Mouse (Mus musculus): ENCODE results near the gene Rfxap. TPM values are rescaled to one million over a fixed set of nuclear protein-coding genes. Genes with fewer than 3 reads are reported as not detected.

The Rfxap gene
- polyA plus RNA-seq, 1 experiment from 2014 or later: 54.1 TPM

GRCm38 (mm10) chr3:54759211-54759610 is 48.4 kb downstream of the Rfxap start:
- Histone ChIP-seq H3K9me3 (ENCODE audit: control insufficient read depth, low read length) (no peaks in the 10 kb centered on the region), H3K4me2 (replicated peaks) (no peak overlapping the region), H3K36me3 (replicated peaks; ENCODE audit: control insufficient read depth, insufficient read depth) (no peaks in the 10 kb centered on the region), H3K27ac (no peak overlapping the region), H3K4me1 (replicated peaks; ENCODE audit: control insufficient read depth, insufficient read depth, low read length) (peaks cover 13% of the 10 kb centered on the region), H3K4me3 (replicated peaks; ENCODE audit: low read length) (no peak overlapping the region), H3K9ac (no peak overlapping the region), H3K27me3 (ENCODE audit: control insufficient read depth, insufficient read depth, low read length) (peaks cover 10% of the 10 kb centered on the region; the same call in 1 of the 2 replicates)
- DNase-seq (ENCODE audit: low spot score) (no peak), ATAC-seq (ENCODE audit: low FRiP score) (no peak)
- WGBS: 78% methylated on average over 9 of the region's 9 CpGs

- peaks cover 10% of the 10 kb centered on the region; the same call in 1 of the 2 replicates for H3K27me3 ChIP-seq (ENCODE audit: control insufficient read depth, insufficient read depth, low read length)
- DNase-seq (ENCODE audit: low spot score): no peak
- WGBS: 90% methylated on average over 8 of the region's 8 CpGs
- peaks cover 13% of the 10 kb centered on the region for H3K4me1 ChIP-seq (replicated peaks; ENCODE audit: control insufficient read depth, insufficient read depth, low read length)
- no peak for ATAC-seq (ENCODE audit: low FRiP score)
- no peaks in the 10 kb centered on the region for H3K9me3 ChIP-seq (ENCODE audit: control insufficient read depth, low read length)
- no peak overlapping the region for H3K4me2 ChIP-seq (replicated peaks)
- H3K36me3 ChIP-seq (replicated peaks; ENCODE audit: control insufficient read depth, insufficient read depth): no peaks in the 10 kb centered on the region
- no peak overlapping the region for H3K27ac ChIP-seq
- H3K9ac ChIP-seq: no peak overlapping the region
- H3K4me3 ChIP-seq (replicated peaks; ENCODE audit: low read length): no peak overlapping the region
Measured at GRCm38 (mm10) chr3:54757446-54757845, 50.1 kb downstream of the Rfxap start.

DNA sequence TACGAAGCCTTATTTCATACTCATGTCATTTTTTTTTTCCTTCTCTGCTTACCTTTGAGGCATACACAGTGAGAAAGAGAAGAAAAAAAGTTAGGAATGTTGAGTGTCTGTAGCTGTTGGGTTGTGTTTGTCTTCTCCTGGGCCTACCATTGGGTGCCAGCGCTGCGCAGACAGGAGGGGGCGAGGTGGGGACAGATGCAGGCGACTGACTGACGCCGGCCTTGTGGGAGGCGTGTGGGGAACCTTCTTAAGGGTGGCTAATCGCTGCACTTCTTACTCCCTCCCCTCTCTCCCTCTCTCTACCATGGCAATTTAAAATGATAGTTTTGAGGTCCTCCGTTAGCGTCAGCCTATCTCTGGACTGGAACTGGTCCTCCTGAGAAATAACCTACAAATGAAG is 51.5 kb downstream of the Rfxap start:
- Histone ChIP-seq H3K9me3 (ENCODE audit: control insufficient read depth, low read length) (no peaks in the 10 kb centered on the region), H3K4me1 (replicated peaks; ENCODE audit: control insufficient read depth, insufficient read depth, low read length) (peaks cover 13% of the 10 kb centered on the region), H3K27me3 (ENCODE audit: control insufficient read depth, insufficient read depth, low read length) (peaks cover 10% of the 10 kb centered on the region; the same call in 1 of the 2 replicates), H3K4me3 (replicated peaks; ENCODE audit: low read length) (peak overlapping the region; percentile 70), H3K36me3 (replicated peaks; ENCODE audit: control insufficient read depth, insufficient read depth) (peaks cover 5% of the 10 kb centered on the region), H3K27ac (no peak overlapping the region), H3K9ac (peak overlapping the region; percentile 79; the same call in 1 of the 2 replicates), H3K4me2 (replicated peaks) (peak overlapping the region; percentile 100)
- no peak for ATAC-seq (ENCODE audit: low FRiP score)
- 2% methylated on average over 11 of the region's 11 CpGs for WGBS
- no peak for DNase-seq (ENCODE audit: low spot score)

DNA sequence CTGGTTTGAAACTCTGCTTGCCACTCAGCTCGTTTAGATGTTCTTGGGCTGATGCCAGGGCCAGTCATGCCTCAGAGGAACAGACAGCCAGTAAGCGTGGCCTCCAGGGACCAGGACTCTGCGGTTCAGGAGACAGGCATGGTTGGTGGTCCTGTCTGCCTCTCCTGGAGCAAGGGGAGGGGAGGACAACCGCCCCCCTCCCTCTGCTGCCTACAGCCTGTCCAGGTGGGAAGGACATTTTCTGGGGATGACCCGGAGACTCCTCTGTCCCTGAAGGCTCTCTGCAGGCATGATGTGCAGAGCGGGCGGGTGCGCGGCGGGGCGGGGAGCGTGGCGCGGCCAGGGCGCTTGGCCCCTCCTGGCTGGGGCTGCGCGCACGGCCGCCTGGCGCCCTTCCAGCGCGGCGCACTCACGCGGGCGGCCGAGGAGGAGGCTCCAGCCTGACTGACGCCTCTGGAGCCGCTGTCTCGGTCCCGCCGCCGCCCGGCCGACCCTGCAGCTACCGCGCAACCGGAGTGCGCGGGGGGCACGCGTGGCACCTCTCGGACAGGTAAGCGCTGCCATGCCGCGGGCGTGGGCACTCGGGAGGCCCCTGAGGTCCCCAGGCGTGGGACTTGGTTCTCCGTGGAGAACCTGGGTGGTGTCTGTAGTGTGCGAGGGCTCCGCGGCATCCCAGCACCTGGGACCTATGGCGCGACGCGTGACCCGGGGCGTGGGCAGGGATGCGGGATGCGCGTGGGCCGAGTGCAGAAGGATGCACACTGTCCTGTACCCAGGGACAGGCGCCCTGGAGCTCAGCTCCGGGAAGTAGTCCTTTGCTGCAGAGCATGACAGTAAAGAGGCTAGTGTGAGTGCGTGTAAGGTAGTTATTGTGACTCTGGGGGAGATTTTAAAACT is 52.2 kb downstream of the Rfxap start, which contains the start of gene Smad9:
TSS of gene Smad9 (plus strand) at position 438 of the 897 bp plus-strand sequence.
- under 1% methylated on average over 60 of the region's 66 CpGs for WGBS
- peak within 1 kb of the TSS; percentile 100 for H3K4me2 ChIP-seq (replicated peaks)
- peak; percentile 85 for ATAC-seq (ENCODE audit: low FRiP score)
- DNase-seq (ENCODE audit: low spot score): peak; percentile 71
- H3K36me3 ChIP-seq (replicated peaks; ENCODE audit: control insufficient read depth, insufficient read depth): peaks cover 11% of the 10 kb centered on the region
- H3K4me1 ChIP-seq (replicated peaks; ENCODE audit: control insufficient read depth, insufficient read depth, low read length): peaks cover 13% of the 10 kb centered on the region
- H3K9ac ChIP-seq: peak within 1 kb of the TSS; percentile 79
- H3K27me3 ChIP-seq (ENCODE audit: control insufficient read depth, insufficient read depth, low read length): peaks cover 10% of the 10 kb centered on the region; the same call in 1 of the 2 replicates
- no peaks in the 10 kb centered on the region for H3K9me3 ChIP-seq (ENCODE audit: control insufficient read depth, low read length)
- peak within 1 kb of the TSS; percentile 70 for H3K4me3 ChIP-seq (replicated peaks; ENCODE audit: low read length)
- no peak within 1 kb of the TSS for H3K27ac ChIP-seq

DNA sequence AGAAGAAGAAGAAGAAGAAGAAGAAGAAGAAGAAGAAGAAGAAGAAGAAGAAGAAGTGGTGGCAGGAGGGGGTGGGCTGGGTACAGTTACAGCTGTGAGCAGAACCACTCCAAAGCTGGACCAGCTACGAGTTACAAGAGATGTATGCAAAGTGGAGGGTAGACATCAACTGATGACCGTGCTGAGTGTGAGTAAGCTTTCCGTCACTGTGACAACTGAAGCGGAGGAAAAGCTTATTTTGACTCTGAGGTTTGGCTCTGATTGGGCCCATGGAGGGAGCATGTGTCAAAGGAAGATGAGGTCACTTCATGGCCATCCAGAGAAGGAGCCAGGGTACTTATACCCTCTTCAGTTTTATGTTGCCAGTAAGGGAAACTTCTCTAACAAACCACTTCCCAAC is 54.2 kb downstream of the Rfxap start:
- WGBS: 64% methylated on average over 4 of the region's 4 CpGs
- no peaks in the 10 kb centered on the region for H3K9me3 ChIP-seq (ENCODE audit: control insufficient read depth, low read length)

More for the DNA sequence above, 54.2 kb downstream of the Rfxap start:
- Histone ChIP-seq H3K9ac (no peak overlapping the region), H3K36me3 (replicated peaks; ENCODE audit: control insufficient read depth, insufficient read depth) (peaks cover 31% of the 10 kb centered on the region), H3K4me3 (replicated peaks; ENCODE audit: low read length) (no peak overlapping the region), H3K4me1 (replicated peaks; ENCODE audit: control insufficient read depth, insufficient read depth, low read length) (peaks cover 13% of the 10 kb centered on the region), H3K4me2 (replicated peaks) (no peak overlapping the region), H3K27ac (no peak overlapping the region), H3K27me3 (ENCODE audit: control insufficient read depth, insufficient read depth, low read length) (peaks cover 10% of the 10 kb centered on the region; the same call in 1 of the 2 replicates)
- ATAC-seq (ENCODE audit: low FRiP score): no peak
- no peak for DNase-seq (ENCODE audit: low spot score)

Other genes with a start within 250 kb of the Rfxap start
- gene Supt20, start 115.0 kb downstream of the Rfxap start, polyA plus RNA-seq (2014; fragmentation: Nextera tagmentation; extraction: Ambion mirVana): 83.8 and 86.8 TPM in 2 replicates
- not detected in 2 replicates for gene Gm21958, start 93.4 kb downstream of the Rfxap start, polyA plus RNA-seq (2014; fragmentation: Nextera tagmentation; extraction: Ambion mirVana)
- 71.6 and 82.1 TPM in 2 replicates for gene Exosc8, start 72.4 kb downstream of the Rfxap start, polyA plus RNA-seq (2014; fragmentation: Nextera tagmentation; extraction: Ambion mirVana)
- 49.8 and 52.3 TPM in 2 replicates for gene Alg5, start 72.3 kb downstream of the Rfxap start, polyA plus RNA-seq (2014; fragmentation: Nextera tagmentation; extraction: Ambion mirVana)
- gene Smad9, start 52.2 kb downstream of the Rfxap start, polyA plus RNA-seq (2014; fragmentation: Nextera tagmentation; extraction: Ambion mirVana): 0.83 and 1.0 TPM in 2 replicates
- gene Sertm1, start 108.1 kb upstream of the Rfxap start, polyA plus RNA-seq (2014; fragmentation: Nextera tagmentation; extraction: Ambion mirVana): 1.4 and 1.5 TPM in 2 replicates
- 1.5 and 1.7 TPM in 2 replicates for gene Ccna1, start 247.7 kb upstream of the Rfxap start, polyA plus RNA-seq (2014; fragmentation: Nextera tagmentation; extraction: Ambion mirVana)

Measured in hindbrain, embryonic 14.5 days (tissue).